Mouse (Mus musculus): ENCODE measurements at regions not wholly inside any gene's neighbourhood (a gene's known extent, or its start where the extent isn't known, plus 50 kb on each side); places are given as distances from the start of the nearest gene placed in this dataset.

DNA sequence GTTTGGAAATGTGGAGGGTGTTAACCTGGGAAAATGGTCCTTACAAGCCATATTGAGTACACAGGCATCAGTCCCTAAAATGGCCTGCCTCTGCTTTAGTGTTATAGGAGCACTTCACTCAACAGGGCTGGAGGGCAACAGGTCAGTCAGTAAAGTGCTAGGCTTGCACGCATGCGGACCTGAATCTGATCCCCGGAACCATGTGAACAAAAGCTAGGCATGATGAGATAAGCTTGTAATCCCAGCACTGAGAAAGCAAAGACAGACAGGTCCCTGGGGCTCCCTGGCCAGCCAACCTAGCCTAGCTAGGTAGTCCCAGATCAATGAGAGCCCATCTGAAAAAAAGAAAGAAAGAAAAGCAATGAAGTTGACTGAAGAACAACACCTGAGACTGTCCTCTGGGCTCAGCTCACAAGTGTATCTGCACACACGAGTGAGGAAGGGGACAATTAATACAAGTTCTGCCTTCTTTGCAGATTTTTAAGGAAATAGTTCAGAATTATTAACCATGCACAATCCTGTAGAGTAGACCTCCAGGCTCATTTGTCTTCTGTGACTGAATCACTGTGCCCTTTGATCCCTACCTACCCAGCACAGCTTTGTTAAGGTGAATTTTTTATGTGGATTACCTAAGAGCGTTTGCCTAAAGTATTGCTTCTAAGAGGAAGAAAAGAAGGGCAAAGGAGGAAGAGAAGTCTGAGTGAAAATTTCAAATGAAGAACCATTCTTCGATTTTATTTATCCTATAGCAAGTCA, 163.8 kb upstream of the Nt5e start:
- TF ChIP-seq ETS1 (conservative IDR thresholded peaks at IDR 0.05; ENCODE audit: low read depth, low read length) (no peak), POLR2A (IDR thresholded peaks at IDR 0.05; ENCODE audit: low read depth, low read length) (no peak), CTCF (conservative IDR thresholded peaks at IDR 0.05 in 1 of 2, IDR thresholded peaks at IDR 0.05 in 1 of 2; ENCODE audit: low read depth in 2 of 2, low read length in 2 of 2) (no peak), USF1 (IDR thresholded peaks at IDR 0.05; ENCODE audit: low read depth, low read length) (no peak)
